Mouse (Mus musculus) T-helper 17 cell (primary cell): ENCODE results near the gene Slc2a4.

Source experiments
- in situ Hi-C, 2 experiments: fragments of 300-600 bp; cut with MboI, MseI; formaldehyde crosslinking; loops; 1 replicate in 1 of 2; 2 replicates in 1 of 2; pipeline ENCODE4 v1.15.1; 2025; ENCODE audit warnings: high pct_unique_total_duplicates in 2 of 2

Gene Slc2a4

GRCm38 (mm10) chr11:69910177-69910576 lies 37.8 kb downstream of the Slc2a4 start:
- in situ Hi-C loops: loop anchor here (10.0 kb wide), 2 partner anchors 755 to 1065 kb away; partner anchors contain the start of genes Rpain (in 1 of the 2) and Spag7 (in 1 of the 2)

DNA sequence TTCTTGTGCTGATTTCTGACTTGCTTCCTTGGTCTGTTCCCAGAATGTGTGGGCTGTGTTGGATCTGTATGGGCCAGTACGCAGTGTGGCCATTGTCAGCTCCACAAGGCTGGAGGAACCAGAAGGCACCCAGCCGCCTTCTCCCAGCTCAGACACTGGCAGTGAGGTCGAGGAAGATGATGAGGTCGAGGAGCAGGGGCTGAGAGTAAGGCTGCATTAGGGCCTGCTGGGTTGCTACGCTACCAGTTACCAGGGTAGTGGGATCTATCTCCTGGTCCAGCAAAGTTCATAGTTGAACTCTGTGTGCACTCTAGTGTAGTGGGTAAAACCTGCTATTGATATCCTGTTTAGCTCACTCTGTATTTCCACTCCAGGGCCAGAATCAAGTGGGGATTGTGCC lies 38.8 kb downstream of the Slc2a4 start:
- in situ Hi-C loops: no loop called here

DNA sequence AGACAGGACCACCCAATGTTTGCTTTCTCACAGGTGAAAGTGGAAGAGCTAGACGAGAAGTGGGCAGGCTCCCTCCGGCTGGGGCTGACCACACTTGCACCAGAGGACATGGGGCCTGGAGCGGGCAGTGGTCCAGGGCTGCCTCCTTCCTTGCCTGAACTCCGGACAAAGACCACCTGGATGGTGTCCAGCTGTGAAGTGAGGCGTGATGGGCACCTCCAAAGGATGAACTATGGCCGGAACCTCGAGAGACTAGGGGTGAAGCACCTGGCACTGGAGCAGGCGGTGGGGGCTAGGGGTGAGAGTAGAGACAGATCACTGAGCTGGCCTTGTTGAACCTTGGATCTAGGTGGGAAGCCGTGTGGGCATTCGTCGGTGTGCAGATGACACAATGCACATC lies 39.3 kb downstream of the Slc2a4 start:
- in situ Hi-C loops: no loop called here

- in situ Hi-C loops: no loop called here
Measured at GRCm38 (mm10) chr11:69904311-69904710, 43.7 kb downstream of the Slc2a4 start.

GRCm38 (mm10) chr11:69902972-69903371 lies 45.0 kb downstream of the Slc2a4 start:
- in situ Hi-C loops: no loop called here

DNA sequence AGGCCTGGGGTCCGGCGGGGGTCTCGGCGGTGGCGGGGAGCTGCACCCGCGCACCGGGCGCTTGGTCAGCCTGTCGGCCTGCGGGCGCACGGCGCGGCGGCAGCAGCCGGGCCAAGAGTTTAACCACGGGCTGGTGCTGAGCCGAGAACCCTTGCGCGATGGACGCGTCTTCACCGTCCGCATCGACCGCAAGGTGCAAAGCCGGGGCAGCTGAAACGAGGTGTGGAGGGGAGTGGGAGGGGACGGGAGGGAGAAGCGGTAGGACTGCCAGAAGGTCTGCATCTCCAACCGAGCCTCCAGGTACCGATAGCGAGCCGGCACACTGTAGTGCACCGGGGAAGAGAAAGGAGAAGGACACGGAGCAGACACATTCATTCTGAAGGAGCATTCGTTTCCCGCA lies 46.0 kb downstream of the Slc2a4 start:
- in situ Hi-C loops: no loop called here

DNA sequence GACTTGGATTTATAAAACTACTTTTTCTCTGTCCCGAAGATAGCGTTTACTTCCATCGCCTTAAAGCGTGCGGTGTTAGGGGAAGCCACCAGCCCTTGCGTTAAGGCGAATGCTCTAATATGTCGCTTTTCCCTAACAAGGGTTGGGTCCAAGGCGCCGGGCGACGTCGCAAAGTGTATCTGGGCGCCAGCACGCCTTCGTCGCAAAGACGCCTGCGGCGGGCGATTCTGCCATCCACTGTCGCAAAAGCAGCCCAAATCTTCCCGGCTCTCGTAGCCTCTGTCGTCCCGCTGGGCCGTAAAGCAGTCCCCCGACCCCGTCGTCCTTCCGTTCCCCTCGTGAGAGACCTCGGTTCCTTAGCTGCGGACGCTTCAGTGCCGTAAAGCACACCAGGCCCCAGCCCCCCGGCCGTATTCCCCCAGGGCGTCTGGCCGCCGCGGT lies 46.6 kb downstream of the Slc2a4 start:
- in situ Hi-C loops: no loop called here

DNA sequence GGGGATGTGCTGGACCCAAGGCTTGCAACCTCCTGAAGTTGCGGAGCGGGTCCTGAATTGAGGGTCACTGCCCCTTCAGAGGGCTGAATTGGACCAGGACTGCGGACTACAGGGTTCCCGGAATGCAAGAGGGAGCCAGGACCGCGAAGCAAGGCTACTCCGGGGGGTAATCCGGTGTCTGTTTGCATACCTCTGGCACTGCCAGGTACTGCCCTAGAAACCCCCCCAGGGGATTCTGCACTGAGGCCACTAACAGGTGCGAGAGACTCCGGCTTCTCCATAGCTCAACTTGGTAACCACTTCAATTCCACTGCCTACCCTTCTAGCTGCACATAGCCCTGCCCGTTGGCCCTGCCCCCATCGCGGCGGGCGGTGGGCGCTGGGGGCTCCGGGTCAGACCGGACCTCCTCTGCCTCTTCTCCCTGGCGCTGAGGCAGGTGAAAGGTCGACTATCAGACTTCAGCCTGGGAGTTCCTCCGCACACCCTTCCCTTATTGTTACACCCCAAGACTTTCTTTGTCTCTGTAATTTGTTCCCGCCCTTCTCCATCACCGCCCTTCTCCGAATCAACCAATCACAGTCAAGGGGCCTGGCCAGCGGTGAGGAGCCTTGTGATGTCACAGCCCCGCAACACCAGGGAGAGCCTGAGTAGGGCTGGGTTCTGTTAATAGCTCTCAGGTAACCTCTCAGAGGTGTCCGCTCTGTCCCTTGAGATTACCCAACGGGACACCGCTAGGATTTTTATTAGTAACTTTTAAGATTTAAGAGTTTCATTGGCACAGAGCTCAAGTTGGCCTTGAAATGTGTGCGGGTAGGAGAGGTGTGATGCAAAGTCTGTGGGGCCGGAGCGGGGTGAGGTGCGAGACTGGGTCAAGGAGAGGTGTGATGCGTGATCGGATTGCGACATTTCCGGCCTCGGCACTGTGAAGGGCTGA lies 47.2 kb downstream of the Slc2a4 start, which contains the start of the genes 2810408A11Rik and Neurl4:
2810408A11Rik (minus strand) TSS at position 517 of the 935 bp plus-strand sequence.
Neurl4 (plus strand) TSS at position 602 of the 935 bp plus-strand sequence.
- in situ Hi-C loops: no loop called here

DNA sequence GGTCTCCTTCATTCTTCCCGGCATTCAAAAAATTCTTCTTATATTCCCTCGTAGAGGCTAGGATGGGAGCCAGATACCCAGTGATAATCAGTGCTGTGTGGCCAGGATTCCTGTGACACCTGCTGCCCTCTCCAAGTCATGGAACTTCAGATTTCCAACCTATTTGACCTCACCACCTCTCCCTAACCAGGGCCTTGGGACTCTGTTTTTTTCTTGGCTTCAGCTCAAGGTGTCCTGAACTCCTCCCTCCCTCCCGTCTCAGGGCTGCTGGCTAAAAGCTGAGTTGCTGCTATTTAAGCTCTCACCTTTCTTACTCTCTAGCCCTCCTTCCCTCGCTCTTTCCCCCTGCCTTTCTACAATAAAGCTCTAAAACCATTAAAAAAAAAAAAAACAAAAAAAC lies 48.1 kb downstream of the Slc2a4 start:
- in situ Hi-C loops: no loop called here

DNA sequence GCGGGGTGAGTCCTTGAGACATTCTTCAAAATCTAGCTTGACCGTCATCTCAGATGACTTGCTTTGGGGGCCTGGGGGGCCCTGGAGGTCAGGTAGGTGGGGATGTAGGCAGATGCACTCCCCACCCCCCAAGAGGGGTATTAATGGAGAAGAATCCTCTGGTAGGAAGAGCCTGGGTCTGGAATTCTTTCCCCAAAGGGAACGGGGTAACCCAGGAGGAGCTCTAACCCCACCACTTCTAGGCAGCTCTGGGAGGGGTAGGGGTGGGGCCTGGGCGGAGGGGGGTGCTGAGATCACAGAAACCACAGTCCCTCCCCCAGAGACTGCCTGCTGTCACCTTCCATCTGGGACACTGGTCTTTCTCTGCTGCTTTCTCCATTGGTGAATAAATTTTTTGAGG lies 52.7 kb downstream of the Slc2a4 start, which contains the start of gene Acap1:
Acap1 (minus strand) TSS at position 249 of the 400 bp plus-strand sequence.
- in situ Hi-C loops: no loop called here

GRCm38 (mm10) chr11:69894671-69895070 lies 53.3 kb downstream of the Slc2a4 start:
- in situ Hi-C loops: no loop called here
